Mouse (Mus musculus): ENCODE results near the gene Fign.

DNA sequence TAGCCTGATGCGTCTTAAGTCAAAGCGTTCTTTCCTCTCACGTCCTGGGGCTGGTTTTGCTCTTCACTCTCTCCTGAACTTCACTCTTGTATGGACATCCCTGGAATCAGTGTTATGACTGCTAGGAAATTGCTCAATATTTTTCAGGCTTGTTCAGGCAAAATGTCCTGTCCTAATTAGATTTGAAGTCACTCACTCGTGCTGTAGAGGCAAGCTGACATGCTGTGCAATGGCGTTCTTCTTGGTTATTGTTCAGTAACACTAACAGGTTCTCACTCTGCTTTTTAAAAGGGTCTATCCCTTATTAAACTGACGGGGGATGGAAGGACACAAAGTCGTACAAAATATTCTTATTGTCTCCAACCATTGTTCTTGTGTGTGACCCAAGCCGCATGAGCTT lies 10.2 kb upstream of the Fign start:
- TF ChIP-seq CTCF (IDR thresholded peaks at IDR 0.05; ENCODE audit: borderline replicate concordance, insufficient read depth, low read length) = no peak
- no peak for TF ChIP-seq POLR2A (IDR thresholded peaks at IDR 0.05; ENCODE audit: low read depth, low read length)

Data from embryonic fibroblast, embryonic 13.5 days (primary cell).